Mouse (Mus musculus) embryonic facial prominence, embryonic 14.5 days (tissue): ENCODE measurements at regions not wholly inside any gene's neighbourhood (a gene's known extent, or its start where the extent isn't known, plus 50 kb on each side); places are given as distances from the start of the nearest gene placed in this dataset.

Source experiments
- ATAC-seq: fragments of 200-750 bp; cut with Nextera tagmentation; 2 replicates; pipeline ENCODE4 v1.8.0; 2017; ENCODE audit warnings: low read depth, moderate number of reproducible peaks, moderate TSS enrichment
- DNase-seq: peaks from one replicate; pipeline ENCODE4 v3.0.0-alpha.2; 2015; ENCODE audit warnings: low spot score
- H3K27ac ChIP-seq: fragments of 300-500 bp; sonication (generic); replicated peaks from 2 replicates; pipeline ENCODE4 v1.5.1; 2014; ENCODE audit warnings: low read depth, mild to moderate bottlenecking, low read length, moderate library complexity
- H3K27me3 ChIP-seq: fragments of 300-500 bp; sonication (generic); replicated peaks from 2 replicates; pipeline ENCODE4 v1.6.1; 2014; ENCODE audit warnings: low read length; ENCODE audit not compliant: control insufficient read depth, insufficient read depth
- H3K36me3 ChIP-seq: fragments of 300-500 bp; sonication (generic); 2 replicates; pipeline ENCODE4 v1.6.1; 2014; ENCODE audit warnings: low read length, mixed read lengths; ENCODE audit not compliant: control insufficient read depth, insufficient read depth
- H3K4me1 ChIP-seq: fragments of 300-500 bp; sonication (generic); 2 replicates; pipeline ENCODE4 v1.6.1; 2014; ENCODE audit warnings: antibody characterized with exemption, low read length; ENCODE audit not compliant: control insufficient read depth, insufficient read depth
- H3K4me2 ChIP-seq: fragments of 300-500 bp; sonication (generic); 2 replicates; pipeline ENCODE4 v1.6.1; 2014; ENCODE audit warnings: low read depth, mild to moderate bottlenecking, low read length, moderate library complexity, mixed read lengths
- H3K4me3 ChIP-seq: fragments of 300-500 bp; sonication (generic); 2 replicates; pipeline ENCODE4 v1.5.1; 2014; ENCODE audit warnings: low read depth, mild to moderate bottlenecking, low read length
- H3K9ac ChIP-seq: fragments of 300-500 bp; sonication (generic); 2 replicates; pipeline ENCODE4 v1.6.1; 2014; ENCODE audit warnings: low read depth, mild to moderate bottlenecking, low read length, moderate library complexity, mixed read lengths
- H3K9me3 ChIP-seq: fragments of 300-500 bp; sonication (generic); 2 replicates; pipeline ENCODE4 v1.6.1; 2016; ENCODE audit warnings: low read length; ENCODE audit not compliant: control insufficient read depth
- WGBS: fragments of 180-500 bp; shearing (Covaris S2); extraction: QIAGEN DNeasy Blood & Tissue Kit; methylation state at CpG from one replicate; pipeline ENCODE4 v1.1.7; 2014; 5-methylcytosine and 5-hydroxymethylcytosine counted together

DNA sequence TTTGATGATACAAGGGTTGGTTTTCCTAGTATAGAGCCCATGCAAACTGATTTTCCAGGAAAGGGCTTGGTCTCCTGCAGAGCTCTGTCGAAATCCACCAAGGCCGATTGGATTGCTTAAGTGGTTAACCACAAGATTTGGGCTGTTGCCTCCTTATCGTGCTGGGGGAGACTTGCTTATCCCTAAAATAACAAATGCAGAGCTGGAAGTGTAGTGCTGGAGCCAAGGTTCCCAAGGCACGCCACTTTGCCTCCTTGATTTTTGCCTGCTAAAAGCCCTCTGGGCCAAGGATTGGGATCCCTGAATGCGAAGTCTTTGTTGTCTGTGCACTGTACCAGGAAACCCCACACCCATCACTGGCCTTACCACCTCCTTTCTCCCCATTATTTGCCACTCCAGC is 52.8 kb upstream of the Tmem178 start:
- 21% methylated on average over 5 of the region's 5 CpGs for WGBS

DNA sequence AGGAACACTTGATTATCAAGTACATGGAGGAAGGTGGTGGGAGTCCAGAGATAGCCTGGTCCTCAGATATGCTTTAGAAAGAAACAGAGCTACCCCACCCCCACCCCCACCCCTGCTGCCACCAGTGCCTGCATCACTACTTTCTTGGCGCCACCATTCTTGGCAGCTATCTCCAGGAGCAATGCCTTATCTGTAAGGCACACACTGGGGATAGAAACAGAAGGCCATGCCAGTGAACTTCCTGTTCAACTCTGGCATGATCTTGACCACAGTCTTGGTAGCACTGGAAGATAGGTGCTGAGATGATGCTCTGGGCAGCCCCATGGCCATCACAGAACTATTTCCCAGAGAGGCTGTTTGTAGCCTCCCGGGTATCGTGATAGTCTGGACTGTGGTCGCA is 55.3 kb upstream of the Tmem178 start:
- peaks cover 34% of the 10 kb centered on the region for H3K4me1 ChIP-seq
- no peak overlapping the region for H3K27ac ChIP-seq
- no peaks in the 10 kb centered on the region for H3K27me3 ChIP-seq
- no peak for ATAC-seq
- no peak overlapping the region for H3K4me3 ChIP-seq
- H3K36me3 ChIP-seq: no peaks in the 10 kb centered on the region
- H3K9me3 ChIP-seq: no peaks in the 10 kb centered on the region
- H3K9ac ChIP-seq: no peak overlapping the region
- WGBS: 98% methylated on average over 4 of the region's 4 CpGs
- H3K4me2 ChIP-seq: no peak overlapping the region
- no peak for DNase-seq

More for the DNA sequence above, 52.8 kb upstream of the Tmem178 start:
- ATAC-seq (peak; percentile 48), DNase-seq (peak; percentile 88)
- peaks cover 24% of the 10 kb centered on the region for H3K4me1 ChIP-seq
- H3K4me3 ChIP-seq: no peak overlapping the region
- no peak overlapping the region for H3K9ac ChIP-seq
- no peak overlapping the region for H3K27ac ChIP-seq
- H3K36me3 ChIP-seq: no peaks in the 10 kb centered on the region
- no peaks in the 10 kb centered on the region for H3K9me3 ChIP-seq
- H3K27me3 ChIP-seq: no peaks in the 10 kb centered on the region
- H3K4me2 ChIP-seq: no peak overlapping the region

DNA sequence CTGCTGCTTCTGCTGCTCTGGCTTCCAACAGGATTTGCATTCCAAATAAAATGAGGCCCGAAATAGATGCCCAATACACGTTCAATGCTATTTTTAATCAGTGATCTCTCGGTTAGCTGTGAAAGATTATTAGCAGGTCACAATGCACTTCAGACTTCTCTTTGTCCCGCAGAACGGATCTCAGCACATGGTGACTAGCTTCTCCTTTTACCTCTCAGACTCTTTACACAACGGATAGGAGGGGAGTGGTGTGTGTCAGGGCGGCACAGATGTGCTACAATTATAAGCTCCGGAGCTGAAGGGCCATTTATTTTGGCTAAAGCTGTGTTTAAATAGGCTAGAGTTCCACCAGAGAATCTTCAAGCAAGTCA is 56.7 kb upstream of the Tmem178 start:
- ATAC-seq (peak; percentile 27; the same call in 1 of the 2 replicates), DNase-seq (peak; percentile 59)
- 15% methylated on average over 8 of the region's 8 CpGs for WGBS
- Histone ChIP-seq H3K4me3 (no peak overlapping the region), H3K4me1 (peaks cover 34% of the 10 kb centered on the region), H3K9me3 (no peaks in the 10 kb centered on the region), H3K27ac (peak overlapping the region; percentile 75; the same call in 1 of the 2 replicates), H3K36me3 (no peaks in the 10 kb centered on the region), H3K9ac (0 out of 2 replicates have a peak overlapping the region, but pooled peaks have one; percentile 27), H3K27me3 (no peaks in the 10 kb centered on the region), H3K4me2 (peak overlapping the region; percentile 44)

DNA sequence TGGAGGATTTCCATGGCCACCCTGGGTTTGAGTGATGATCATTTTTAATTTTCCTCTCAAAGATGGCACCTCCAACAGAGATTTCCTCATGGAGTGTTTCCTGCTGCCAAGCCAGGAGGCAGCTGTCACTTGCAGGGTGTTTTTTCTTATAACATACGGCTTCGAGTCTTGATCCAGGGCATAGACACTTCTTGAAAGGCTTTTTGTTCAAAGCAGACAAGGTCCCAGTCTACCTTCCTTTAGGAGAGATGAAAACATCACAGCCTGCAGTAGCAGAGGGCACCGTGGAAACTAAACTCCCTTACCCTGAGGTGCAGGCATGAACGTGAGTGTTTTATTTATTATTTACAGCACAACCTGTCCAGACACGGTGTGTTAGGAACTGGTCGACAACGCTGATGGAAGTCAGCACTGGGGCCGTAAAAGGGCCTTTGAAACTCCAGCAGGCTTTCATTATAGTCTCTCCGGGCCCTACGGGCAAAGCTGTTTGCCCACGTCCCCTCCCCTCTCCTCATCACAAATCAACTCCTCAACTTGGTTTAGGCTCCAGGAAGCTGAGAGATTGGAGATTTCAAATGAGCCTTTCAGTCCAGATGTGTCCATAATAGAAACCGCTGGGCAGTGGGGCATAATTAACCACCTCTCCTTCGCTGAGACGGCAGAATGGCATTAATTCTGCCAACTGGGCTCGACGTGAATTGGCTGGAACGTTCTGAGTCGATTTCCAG is 57.2 kb upstream of the Tmem178 start:
- peak; percentile 61 for DNase-seq
- Histone ChIP-seq H3K27me3 (no peaks in the 10 kb centered on the region), H3K4me2 (peak overlapping the region; percentile 44), H3K36me3 (no peaks in the 10 kb centered on the region), H3K27ac (peak overlapping the region; percentile 75; the same call in 1 of the 2 replicates), H3K9me3 (no peaks in the 10 kb centered on the region), H3K4me3 (no peak overlapping the region), H3K4me1 (peaks cover 34% of the 10 kb centered on the region), H3K9ac (0 out of 2 replicates have a peak overlapping the region, but pooled peaks have one; percentile 27)
- ATAC-seq: peak; percentile 51
- WGBS: 13% methylated on average over 18 of the region's 18 CpGs

DNA sequence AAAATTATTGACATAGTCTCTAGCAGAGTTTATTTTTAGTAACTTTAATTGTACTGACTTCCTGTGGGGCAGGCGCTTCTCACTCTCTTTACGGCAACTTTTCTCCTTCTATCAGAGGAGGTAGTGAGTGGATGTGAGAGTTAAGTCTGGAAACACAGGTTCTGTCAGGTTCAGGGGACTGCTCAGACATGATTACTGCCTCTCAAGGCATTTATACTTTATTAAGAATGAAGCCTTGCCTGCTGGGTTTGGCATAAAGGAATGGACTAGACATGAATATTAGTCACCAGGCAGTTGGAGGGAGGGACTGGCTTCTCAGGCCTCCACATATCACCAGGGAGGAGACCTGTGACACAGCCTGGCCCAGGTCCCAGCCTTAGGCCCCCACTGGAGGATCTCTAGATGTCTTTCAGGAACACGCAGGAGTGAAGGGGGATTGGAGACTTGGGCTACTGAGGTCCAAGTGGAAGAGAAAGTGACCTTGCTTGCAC is 58.2 kb upstream of the Tmem178 start:
- WGBS: 35% methylated on average over 3 of the region's 3 CpGs
- ATAC-seq (peak; percentile 55), DNase-seq (peak; percentile 76)
- Histone ChIP-seq H3K9me3 (no peaks in the 10 kb centered on the region), H3K27ac (peak overlapping the region; percentile 57), H3K36me3 (no peaks in the 10 kb centered on the region), H3K9ac (no peak overlapping the region), H3K4me3 (no peak overlapping the region), H3K27me3 (no peaks in the 10 kb centered on the region), H3K4me1 (peaks cover 26% of the 10 kb centered on the region), H3K4me2 (no peak overlapping the region)

DNA sequence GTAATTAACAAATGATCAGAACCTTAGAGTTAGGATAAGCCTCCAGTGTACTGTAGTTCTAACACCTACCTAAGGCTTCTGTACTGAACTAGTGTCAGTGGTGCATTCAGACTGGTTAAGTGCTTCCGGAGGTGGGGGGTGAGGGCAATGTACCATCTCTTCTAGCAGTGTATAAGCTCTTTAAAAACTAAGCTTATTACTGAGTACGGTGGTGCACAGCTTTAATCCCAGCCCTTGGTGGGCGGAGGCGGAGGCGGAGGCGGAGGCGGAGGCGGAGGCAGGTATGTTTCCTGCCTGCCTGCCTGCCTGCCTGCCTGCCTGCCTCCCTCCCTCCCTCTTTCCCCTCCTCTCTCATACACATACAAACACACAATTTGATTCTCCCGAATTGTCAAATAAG is 58.7 kb upstream of the Tmem178 start:
- H3K9ac ChIP-seq: no peak overlapping the region

DNA sequence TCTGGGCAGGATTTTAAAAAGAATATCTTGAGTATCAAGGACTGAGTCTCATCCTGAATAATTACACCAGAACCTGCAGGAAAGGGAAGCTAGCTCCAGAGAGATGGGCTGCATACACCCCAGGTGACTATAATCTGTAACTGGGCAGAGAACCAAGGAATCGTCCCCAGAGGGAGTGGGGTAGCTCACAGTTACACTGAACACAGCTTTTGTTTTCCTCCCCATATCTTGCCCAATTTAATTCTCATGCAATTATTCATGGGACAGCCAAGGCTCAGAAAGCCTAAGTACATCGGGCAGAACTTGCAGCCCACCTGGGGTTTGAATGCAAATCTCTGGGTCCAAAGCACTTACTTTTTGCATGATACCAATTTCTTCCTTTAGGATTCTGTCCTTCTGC is 59.5 kb upstream of the Tmem178 start:
- H3K27me3 ChIP-seq: no peaks in the 10 kb centered on the region
- no peak overlapping the region for H3K4me3 ChIP-seq
- no peak for DNase-seq
- peaks cover 24% of the 10 kb centered on the region for H3K4me1 ChIP-seq
- no peak overlapping the region for H3K9ac ChIP-seq
- H3K4me2 ChIP-seq: no peak overlapping the region
- no peak overlapping the region for H3K27ac ChIP-seq
- 48% methylated on average over 2 of the region's 2 CpGs for WGBS
- H3K9me3 ChIP-seq: no peaks in the 10 kb centered on the region
- H3K36me3 ChIP-seq: no peaks in the 10 kb centered on the region
- ATAC-seq: no peak

More for the DNA sequence above, 58.7 kb upstream of the Tmem178 start:
- Histone ChIP-seq H3K9me3 (no peaks in the 10 kb centered on the region), H3K27me3 (no peaks in the 10 kb centered on the region), H3K27ac (peak overlapping the region; percentile 57; the same call in 1 of the 2 replicates), H3K4me3 (no peak overlapping the region), H3K36me3 (no peaks in the 10 kb centered on the region), H3K4me2 (no peak overlapping the region), H3K4me1 (peaks cover 24% of the 10 kb centered on the region)
- ATAC-seq: 0 out of 2 replicates have a peak, but pooled peaks have one; percentile 37
- no peak for DNase-seq
- WGBS: 79% methylated on average over 9 of the region's 9 CpGs

DNA sequence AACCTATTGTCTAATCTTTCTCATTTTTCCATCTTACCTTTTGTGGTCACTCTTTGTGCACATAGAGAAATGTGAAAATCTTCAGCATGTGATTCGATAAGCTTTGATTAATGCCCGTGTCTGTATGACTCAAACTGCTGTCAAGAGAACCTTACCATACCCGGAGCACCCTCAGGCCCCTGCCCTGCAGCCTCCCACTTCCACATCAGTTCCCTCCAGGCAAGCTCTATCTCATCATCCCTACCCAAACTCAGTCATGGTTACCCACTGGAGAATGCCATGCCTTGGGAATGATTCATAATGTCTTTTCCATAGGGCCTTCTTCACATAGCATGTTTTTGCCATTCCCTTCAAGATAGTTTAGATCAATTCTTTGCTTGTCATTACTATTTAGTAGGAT is 62.0 kb upstream of the Tmem178 start:
- ATAC-seq: no peak
- Histone ChIP-seq H3K9me3 (no peaks in the 10 kb centered on the region), H3K4me3 (no peak overlapping the region), H3K4me2 (no peak overlapping the region), H3K36me3 (no peaks in the 10 kb centered on the region), H3K27ac (no peak overlapping the region), H3K9ac (no peak overlapping the region), H3K27me3 (no peaks in the 10 kb centered on the region), H3K4me1 (peaks cover 19% of the 10 kb centered on the region)
- WGBS: 89% methylated on average over 3 of the region's 3 CpGs
- DNase-seq: no peak

DNA sequence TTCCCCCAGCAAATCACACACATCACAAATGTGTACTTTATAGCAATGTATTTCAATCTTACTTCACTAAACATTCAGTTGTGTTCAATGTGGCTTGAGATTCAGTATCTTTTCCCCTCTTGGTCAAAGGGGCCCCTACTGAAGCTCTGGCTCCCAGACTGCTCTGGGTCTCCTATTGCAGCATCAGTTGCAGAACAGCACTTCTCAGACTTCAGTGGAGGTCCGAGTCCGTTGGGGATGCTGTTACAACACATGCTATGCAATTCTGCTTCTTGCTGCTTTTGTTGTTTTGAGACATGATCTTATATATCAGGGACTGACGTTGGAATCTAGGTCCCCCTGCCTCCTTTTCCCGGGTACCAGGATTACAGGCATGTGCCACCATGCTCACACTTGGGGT is 64.1 kb upstream of the Tmem178 start:
- no peaks in the 10 kb centered on the region for H3K4me1 ChIP-seq
- H3K36me3 ChIP-seq: no peaks in the 10 kb centered on the region
- no peak for DNase-seq

More for the DNA sequence above, 64.1 kb upstream of the Tmem178 start:
- Histone ChIP-seq H3K9ac (peak overlapping the region; percentile 25), H3K4me2 (no peak overlapping the region), H3K27me3 (no peaks in the 10 kb centered on the region), H3K4me3 (no peak overlapping the region), H3K9me3 (no peaks in the 10 kb centered on the region), H3K27ac (no peak overlapping the region)
- ATAC-seq: no peak
- 45% methylated on average over 4 of the region's 4 CpGs for WGBS
